Mouse (Mus musculus) brain, embryonic 14.5 days (tissue): ENCODE results near the gene Myo7a.

Experiments
- CTCF ChIP-seq: fragments of 200-500 bp; IDR thresholded peaks from 2 replicates; pipeline ENCODE4 v1.5.1; 2012; ENCODE audit warnings: inconsistent platforms, mild to moderate bottlenecking, moderate library complexity, borderline replicate concordance; ENCODE audit not compliant: insufficient read depth, insufficient read length; ENCODE audit errors: extremely low read depth
- POLR2A ChIP-seq: fragments of 200-500 bp; IDR thresholded peaks from 2 replicates; pipeline ENCODE4 v1.6.1; 2012; ENCODE audit warnings: mild to moderate bottlenecking, inconsistent platforms, borderline replicate concordance; ENCODE audit not compliant: poor library complexity, insufficient read depth, insufficient read length, severe bottlenecking; ENCODE audit errors: extremely low read depth

DNA sequence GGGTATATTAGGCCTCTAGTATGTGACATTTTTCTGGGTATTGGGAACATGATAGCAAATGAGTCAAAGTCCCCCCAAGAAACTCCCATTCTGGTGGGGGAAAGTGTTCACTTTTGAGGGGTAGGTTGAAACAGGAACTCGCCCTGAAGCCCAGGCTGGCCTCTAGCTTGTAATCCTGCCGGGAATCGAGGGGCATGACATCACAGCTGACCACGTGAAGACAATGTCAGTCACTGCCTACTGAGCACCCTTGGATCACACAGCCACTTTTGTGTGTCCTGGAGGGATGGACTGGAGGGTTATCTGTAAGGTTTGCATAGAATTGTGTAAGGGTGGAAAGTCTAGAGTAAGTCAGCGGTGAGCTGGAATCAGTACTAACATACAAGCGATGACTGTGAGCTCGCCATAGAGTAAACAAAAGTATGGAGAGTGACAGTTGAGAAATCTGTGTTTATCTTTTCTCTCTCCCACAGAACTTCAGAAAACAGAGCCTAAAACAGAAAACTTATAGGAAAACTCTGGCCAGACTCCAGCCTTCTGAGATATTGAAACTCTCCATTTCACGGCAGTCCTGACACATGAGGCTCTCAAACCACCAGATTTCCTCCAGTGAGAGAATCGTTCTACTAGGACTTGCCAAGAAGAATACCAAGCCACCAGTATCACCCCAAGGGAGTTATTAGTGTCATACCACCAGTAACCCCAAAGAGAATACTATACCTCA, 71.1 kb downstream of the Myo7a start:
- TF ChIP-seq CTCF (no peak), POLR2A (no peak)
